Comparison of ENCODE assay signal across 10 mouse cellular contexts in genomic region chr13:83566180-83566579, GRCm38 (mm10).
DNase-seq lines count a peak whose midpoint lies in the region; TF ChIP-seq lines count a peak whose summit lies in the region.
"Had no signal": no experiment of that assay in that cellular context is flagged by ENCODE, and none has a peak within 500 bp of the region (broad histone marks: within the 10 kb centered on the region; RNA-seq: fewer than 3 reads in every experiment).

No protein-coding gene starts in this region.

- peak overlapping the region; percentile 70 for H3K27ac ChIP-seq in left cerebral cortex, adult 2 months
- peak overlapping the region; percentile 34 for H3K27ac ChIP-seq in macrophage
- H3K27ac ChIP-seq: hindbrain, postnatal 0 days; midbrain, embryonic 12.5 days had no signal

- H3K79me2 ChIP-seq in macrophage (ENCODE audit: inconsistent target), result peaks cover 95% of the 10 kb centered on the region

- no peak overlapping the region; the same call in 1 of the 2 replicates for H3K4me3 ChIP-seq in left cerebral cortex, adult 2 months
- no peak overlapping the region for H3K4me3 ChIP-seq in macrophage (ENCODE audit: inconsistent target)
- H3K4me3 ChIP-seq: midbrain, embryonic 12.5 days had no signal

- TF ChIP-seq CTCF in left cerebral cortex, adult 2 months (IDR thresholded peaks at IDR 0.05), result no peak; the same call in 1 of the 2 replicates

- H3K36me3 ChIP-seq in macrophage (ENCODE audit: inconsistent target), result no peaks in the 10 kb centered on the region
- H3K36me3 ChIP-seq: midbrain, embryonic 12.5 days had no signal

- DNase-seq in left cerebral cortex, adult 2 months (ENCODE audit: extremely low spot score in 1 of 2, low spot score in 2 of 2), result no peak
- no peak for DNase-seq in left cerebral cortex, postnatal 10 days (ENCODE audit: extremely low spot score in 1 of 2, low spot score in 2 of 2)
- DNase-seq in adrenal gland, postnatal 36 days, result peak; percentile 52 to 70
- DNase-seq in heart, postnatal 10 days, result peak; percentile 55
- DNase-seq in frontal cortex, postnatal 25 days (ENCODE audit: low spot score in 2 of 2), result no peak
- no peak for DNase-seq in cerebellum, adult 8-10 months
- DNase-seq in right cerebral cortex, postnatal 36 days (ENCODE audit: low spot score in 2 of 2), result no peak

- intact Hi-C loops in left cerebral cortex, adult 2 months (cut with DNase I), result no loop called here
- intact Hi-C loops in left cerebral cortex, postnatal 10 days (cut with DNase I), result no loop called here
- intact Hi-C loops in heart, postnatal 10 days (cut with DNase I), result loop anchor here (5.0 kb wide), 1 partner anchor 36 kb away; no protein-coding TSS in a partner anchor

- 58% methylated on average over 4 of the region's 4 CpGs for WGBS in macrophage (ENCODE audit: missing documents)

Comparison
In these comparisons a context has a peak if more than half of its experiments do, and no peak if none do; other contexts are left out.
1. DNase-seq: peak in adrenal gland, postnatal 36 days (2 of 2) and heart, postnatal 10 days (2 of 2); none in left cerebral cortex, adult 2 months (0 of 2), left cerebral cortex, postnatal 10 days (0 of 2), frontal cortex, postnatal 25 days (0 of 2), cerebellum, adult 8-10 months (single experiment) and right cerebral cortex, postnatal 36 days (0 of 2).